Mouse (Mus musculus) spleen, adult 12 weeks (tissue): ENCODE measurements around the gene Slc35f5.
"Not testable (repeated sequence)": the region's sequence is repeated elsewhere in the genome, so short reads cannot be mapped to it uniquely, and the experiment has no call there.

Experiments used
- DNase-seq: peaks from one replicate; pipeline ENCODE4 v3.0.0; 2022; ENCODE audit warnings: low spot score

Gene Slc35f5

GRCm38 (mm10) chr1:125560259-125561192, at the start of gene Slc35f5:
Slc35f5 (plus strand) TSS chr1:125560595.
- peak; percentile 78 for DNase-seq

- no peak for DNase-seq
These were observed 45.7 kb upstream of the Slc35f5 start for GRCm38 (mm10) chr1:125514706-125515105.

GRCm38 (mm10) chr1:125516910-125517659, 43.3 kb upstream of the Slc35f5 start:
- DNase-seq, result no peak

GRCm38 (mm10) chr1:125519107-125519611, 41.2 kb upstream of the Slc35f5 start:
- no peak for DNase-seq

GRCm38 (mm10) chr1:125525965-125526665, 34.3 kb upstream of the Slc35f5 start:
- no peak for DNase-seq

- no peak for DNase-seq
These were observed 33.8 kb upstream of the Slc35f5 start for GRCm38 (mm10) chr1:125526666-125527004.

GRCm38 (mm10) chr1:125527364-125527763, 33.0 kb upstream of the Slc35f5 start:
- DNase-seq, result no peak

- not testable (repeated sequence) for DNase-seq
These were observed 27.0 kb upstream of the Slc35f5 start for GRCm38 (mm10) chr1:125533180-125533912.

- DNase-seq, result no peak
These were observed 23.3 kb upstream of the Slc35f5 start for GRCm38 (mm10) chr1:125537131-125537530.

- DNase-seq, result no peak
These were observed 22.6 kb upstream of the Slc35f5 start for GRCm38 (mm10) chr1:125537776-125538175.

GRCm38 (mm10) chr1:125539312-125539711, 21.1 kb upstream of the Slc35f5 start:
- no peak for DNase-seq

GRCm38 (mm10) chr1:125542008-125542999, 18.1 kb upstream of the Slc35f5 start:
- no peak for DNase-seq

GRCm38 (mm10) chr1:125549872-125550271, 10.5 kb upstream of the Slc35f5 start:
- no peak for DNase-seq

- no peak for DNase-seq
These were observed 10.0 kb upstream of the Slc35f5 start for GRCm38 (mm10) chr1:125550359-125550758.

GRCm38 (mm10) chr1:125551564-125551963, 8.8 kb upstream of the Slc35f5 start:
- no peak for DNase-seq

- no peak for DNase-seq
These were observed 1.1 kb upstream of the Slc35f5 start for GRCm38 (mm10) chr1:125559261-125559660.

GRCm38 (mm10) chr1:125559721-125560120, 674 bp upstream of the Slc35f5 start:
- no peak for DNase-seq

GRCm38 (mm10) chr1:125561206-125561605, 811 bp downstream of the Slc35f5 start:
- DNase-seq, result no peak

- no peak for DNase-seq
These were observed 1.4 kb downstream of the Slc35f5 start for GRCm38 (mm10) chr1:125561841-125562240.

- no peak for DNase-seq
These were observed 7.7 kb downstream of the Slc35f5 start for GRCm38 (mm10) chr1:125568126-125568525.
